Mouse (Mus musculus) left cerebral cortex, postnatal 36 days (tissue): ENCODE results near the gene Ttc33. TPM values are rescaled to one million over a fixed set of nuclear protein-coding genes. Genes with fewer than 3 reads are reported as not detected.
A peak's percentile ranks its signal among the peaks of the same experiment; 100 is the strongest.
"Not testable (repeated sequence)": the region's sequence is repeated elsewhere in the genome, so short reads cannot be mapped to it uniquely, and the experiment has no call there.

ENCODE experiments used
- DNase-seq, 2 experiments: peaks; one replicate each; pipeline ENCODE4 v3.0.0; 2021 to 2022; ENCODE audit warnings: low spot score in 2 of 2, mixed read lengths in 1 of 2
- intact Hi-C: fragments of 180-260 bp; cut with DNase I; formaldehyde crosslinking; loops from one replicate; pipeline ENCODE4 v1.15.1; 2025
- total RNA-seq, 2 experiments: library from RNA; stranded (reverse); gene quantifications; 2 replicates each; pipeline ENCODE4 v1.2.3; 2021

The Ttc33 gene
- total RNA-seq, 2 experiments from 2014 or later, result 74.3 to 75.4 TPM

- DNase-seq, result no peak
- intact Hi-C loops, result no loop called here
Observed at GRCm38 (mm10) chr15:5165121-5165773, 20.1 kb upstream of the Ttc33 start.

- no peak for DNase-seq
- intact Hi-C loops, result no loop called here
Observed at GRCm38 (mm10) chr15:5173217-5173820, 12.0 kb upstream of the Ttc33 start.

- intact Hi-C loops, result loop anchor here (5.0 kb wide), 2 partner anchors 42 to 67 kb away; partner anchors contain the start of genes Prkaa1 and Rpl37
Observed at GRCm38 (mm10) chr15:5184668-5185330, 526 bp upstream of the Ttc33 start.

GRCm38 (mm10) chr15:5186293-5186675, 959 bp downstream of the Ttc33 start:
- intact Hi-C loops, result loop anchor here (5.0 kb wide), 2 partner anchors 44 to 69 kb away; partner anchors contain the start of genes Prkaa1 and Rpl37
- no peak for DNase-seq

More at GRCm38 (mm10) chr15:5184668-5185330, 526 bp upstream of the Ttc33 start:
- no peak for DNase-seq

GRCm38 (mm10) chr15:5187116-5187515, 1.8 kb downstream of the Ttc33 start:
- intact Hi-C loops, result loop anchor here (5.0 kb wide), 2 partner anchors 45 to 70 kb away; partner anchors contain the start of genes Prkaa1 and Rpl37
- DNase-seq, result no peak

GRCm38 (mm10) chr15:5188029-5188428, 2.7 kb downstream of the Ttc33 start:
- DNase-seq, result no peak
- intact Hi-C loops, result loop anchor here (5.0 kb wide), 2 partner anchors 46 to 71 kb away; partner anchors contain the start of genes Prkaa1 and Rpl37

- intact Hi-C loops, result loop anchor here (5.0 kb wide), 2 partner anchors 47 to 72 kb away; partner anchors contain the start of genes Prkaa1 and Rpl37
- no peak for DNase-seq
Observed at GRCm38 (mm10) chr15:5189504-5190093, 4.3 kb downstream of the Ttc33 start.

GRCm38 (mm10) chr15:5193833-5194232, 8.5 kb downstream of the Ttc33 start:
- DNase-seq, result no peak
- intact Hi-C loops, result no loop called here

GRCm38 (mm10) chr15:5194446-5194845, 9.1 kb downstream of the Ttc33 start:
- DNase-seq, result no peak
- intact Hi-C loops, result no loop called here

- DNase-seq, result no peak
Observed at GRCm38 (mm10) chr15:5194931-5195330, 9.6 kb downstream of the Ttc33 start.

GRCm38 (mm10) chr15:5195987-5196514, 10.7 kb downstream of the Ttc33 start:
- DNase-seq, result no peak

More at GRCm38 (mm10) chr15:5194931-5195330, 9.6 kb downstream of the Ttc33 start:
- intact Hi-C loops, result no loop called here

GRCm38 (mm10) chr15:5196691-5197090, 11.4 kb downstream of the Ttc33 start:
- no peak for DNase-seq
- intact Hi-C loops, result no loop called here

More at GRCm38 (mm10) chr15:5195987-5196514, 10.7 kb downstream of the Ttc33 start:
- intact Hi-C loops, result no loop called here

- intact Hi-C loops, result no loop called here
- no peak for DNase-seq
Observed at GRCm38 (mm10) chr15:5205222-5205621, 19.9 kb downstream of the Ttc33 start.

GRCm38 (mm10) chr15:5209116-5209515, 23.8 kb downstream of the Ttc33 start:
- intact Hi-C loops, result no loop called here
- no peak for DNase-seq

- no peak for DNase-seq
- intact Hi-C loops, result no loop called here
Observed at GRCm38 (mm10) chr15:5220491-5220890, 35.2 kb downstream of the Ttc33 start.

GRCm38 (mm10) chr15:5230746-5231145, 45.4 kb downstream of the Ttc33 start:
- DNase-seq, intact Hi-C loops: not testable (repeated sequence)

- intact Hi-C loops, result no loop called here
- DNase-seq, result peak in 1 of 2 experiments; percentile 23
Observed at GRCm38 (mm10) chr15:5234659-5235058, 49.3 kb downstream of the Ttc33 start.

GRCm38 (mm10) chr15:5235527-5235926, 50.2 kb downstream of the Ttc33 start:
- intact Hi-C loops, result no loop called here
- DNase-seq, result peak; percentile 46 to 62

- intact Hi-C loops, result loop anchor here (1.0 to 2.0 kb wide), 3 partner anchors 678 to 973 kb away; no protein-coding TSS in a partner anchor
Observed at GRCm38 (mm10) chr15:5236538-5236937, 51.2 kb downstream of the Ttc33 start.

More at GRCm38 (mm10) chr15:5236538-5236937, 51.2 kb downstream of the Ttc33 start:
- DNase-seq, result peak; percentile 67 to 68
